Mouse (Mus musculus): ENCODE results near the gene Ano9.

Ano9 gene

GRCm38 (mm10) chr7:141117636-141118035 lies at the start of gene Ano9:
Gene Ano9 (minus strand): TSS chr7:141117806.
- DNase-seq (ENCODE audit: low read depth, low spot score), result no peak

DNA sequence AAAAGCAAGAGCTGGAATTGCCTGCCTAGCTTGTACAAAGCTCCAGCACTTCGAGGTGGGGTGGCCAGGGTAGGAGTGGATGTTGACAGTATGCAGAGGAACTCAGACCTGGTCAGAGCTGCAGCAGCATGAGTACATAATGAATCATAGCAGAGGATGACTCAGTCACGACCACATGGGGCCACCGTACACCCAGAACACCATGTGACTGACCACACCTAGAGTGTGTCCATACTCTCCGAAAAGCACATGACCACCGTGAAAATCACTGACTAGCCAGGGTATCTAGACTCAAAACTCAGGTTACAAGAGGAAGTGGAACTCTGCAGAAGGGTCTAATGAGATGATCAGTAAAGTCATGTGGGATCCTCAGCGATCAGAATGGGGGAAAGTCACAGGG lies 47.2 kb upstream of the Ano9 start:
- DNase-seq (ENCODE audit: low read depth, low spot score), result no peak

- DNase-seq (ENCODE audit: low read depth, low spot score), result no peak
These were observed 46.8 kb upstream of the Ano9 start for GRCm38 (mm10) chr7:141164397-141164796.

- no peak for DNase-seq (ENCODE audit: low read depth, low spot score)
These were observed 37.8 kb upstream of the Ano9 start for GRCm38 (mm10) chr7:141155362-141155761.

GRCm38 (mm10) chr7:141148639-141149038 lies 31.0 kb upstream of the Ano9 start:
- no peak for DNase-seq (ENCODE audit: low read depth, low spot score)

DNA sequence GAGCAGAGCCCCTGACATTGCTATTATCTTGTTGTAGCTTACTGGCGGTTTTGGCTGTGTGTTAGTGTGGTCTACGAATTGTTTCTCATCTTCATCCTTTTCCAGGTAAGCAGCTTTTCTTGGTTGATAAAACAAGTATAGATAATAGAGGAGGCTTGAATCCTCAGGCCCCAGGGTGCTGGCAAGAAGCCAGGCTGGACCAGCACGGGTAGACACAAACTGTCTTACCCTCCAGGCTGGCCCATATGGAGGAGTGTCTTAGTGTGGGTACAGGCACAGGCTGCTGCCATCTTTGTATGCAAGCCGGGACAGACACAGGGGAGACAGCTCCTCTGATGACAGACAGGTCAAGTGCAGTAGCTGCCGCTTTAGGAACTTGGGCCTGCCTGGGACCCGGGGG lies 29.4 kb upstream of the Ano9 start:
- DNase-seq (ENCODE audit: low read depth, low spot score), result no peak

- DNase-seq (ENCODE audit: low read depth, low spot score), result no peak
These were observed 28.5 kb upstream of the Ano9 start for GRCm38 (mm10) chr7:141146043-141146595.

DNA sequence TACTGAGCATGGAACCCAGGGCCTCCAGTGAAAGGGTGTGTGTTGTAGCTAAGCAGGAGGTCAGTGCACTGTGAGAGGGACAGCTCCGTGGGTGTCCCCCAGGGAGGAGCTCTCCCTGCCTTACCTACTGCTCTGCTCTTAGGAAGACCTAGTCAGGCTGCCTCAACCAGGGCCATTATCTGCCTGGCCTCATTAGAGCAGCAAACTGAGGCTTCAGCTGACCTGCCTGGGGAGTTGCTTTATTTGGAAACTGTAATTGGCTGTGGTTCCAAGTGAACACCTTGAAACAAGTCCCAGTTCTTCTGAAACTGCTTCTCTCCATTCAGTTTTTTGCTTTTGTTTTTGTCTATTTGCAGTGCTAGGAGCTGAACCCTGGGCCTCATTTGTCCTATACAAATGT lies 27.8 kb upstream of the Ano9 start:
- no peak for DNase-seq (ENCODE audit: low read depth, low spot score)

DNA sequence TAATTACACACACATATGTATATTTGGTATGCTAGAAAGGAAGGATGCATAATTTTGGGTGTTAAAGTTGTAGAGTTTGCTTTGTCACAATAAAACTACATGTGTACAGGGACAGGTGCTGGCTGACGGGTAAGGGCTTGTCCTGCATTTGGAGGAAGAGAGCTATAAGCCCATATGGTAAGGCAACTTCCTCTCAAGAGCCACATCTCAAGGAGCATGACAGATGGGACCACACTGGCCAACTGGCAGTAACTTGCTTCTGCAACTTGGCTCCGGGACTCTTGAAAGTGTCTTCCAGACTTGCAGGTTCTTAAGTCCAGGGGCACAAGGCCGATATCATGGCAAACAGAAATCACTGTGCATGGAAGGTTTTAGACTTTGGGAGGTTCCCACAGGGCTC lies 27.0 kb upstream of the Ano9 start:
- no peak for DNase-seq (ENCODE audit: low read depth, low spot score)

- no peak for DNase-seq (ENCODE audit: low read depth, low spot score)
These were observed 26.3 kb upstream of the Ano9 start for GRCm38 (mm10) chr7:141143861-141144260.

DNA sequence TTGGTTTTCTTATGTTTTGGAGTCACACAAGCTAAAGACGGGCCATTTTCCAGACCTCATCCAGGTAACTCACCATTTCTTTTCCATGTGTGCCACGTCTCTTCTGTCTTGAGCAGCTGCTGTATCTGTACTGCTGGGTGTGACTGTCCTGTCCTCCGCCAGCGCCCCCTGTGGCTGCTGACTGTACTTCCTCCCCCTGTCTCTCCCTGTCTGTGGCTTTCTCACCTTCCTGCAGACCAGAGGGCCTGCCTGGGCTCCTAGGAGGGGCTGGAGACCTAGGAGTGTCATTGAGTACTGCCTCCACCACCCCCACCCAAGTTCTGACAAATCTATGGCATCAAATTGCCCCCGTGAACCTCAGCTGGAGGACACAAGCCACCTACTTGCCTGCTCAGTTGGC lies 25.5 kb upstream of the Ano9 start:
- no peak for DNase-seq (ENCODE audit: low read depth, low spot score)

- no peak for DNase-seq (ENCODE audit: low read depth, low spot score)
These were observed 23.7 kb upstream of the Ano9 start for GRCm38 (mm10) chr7:141141326-141141725.

DNA sequence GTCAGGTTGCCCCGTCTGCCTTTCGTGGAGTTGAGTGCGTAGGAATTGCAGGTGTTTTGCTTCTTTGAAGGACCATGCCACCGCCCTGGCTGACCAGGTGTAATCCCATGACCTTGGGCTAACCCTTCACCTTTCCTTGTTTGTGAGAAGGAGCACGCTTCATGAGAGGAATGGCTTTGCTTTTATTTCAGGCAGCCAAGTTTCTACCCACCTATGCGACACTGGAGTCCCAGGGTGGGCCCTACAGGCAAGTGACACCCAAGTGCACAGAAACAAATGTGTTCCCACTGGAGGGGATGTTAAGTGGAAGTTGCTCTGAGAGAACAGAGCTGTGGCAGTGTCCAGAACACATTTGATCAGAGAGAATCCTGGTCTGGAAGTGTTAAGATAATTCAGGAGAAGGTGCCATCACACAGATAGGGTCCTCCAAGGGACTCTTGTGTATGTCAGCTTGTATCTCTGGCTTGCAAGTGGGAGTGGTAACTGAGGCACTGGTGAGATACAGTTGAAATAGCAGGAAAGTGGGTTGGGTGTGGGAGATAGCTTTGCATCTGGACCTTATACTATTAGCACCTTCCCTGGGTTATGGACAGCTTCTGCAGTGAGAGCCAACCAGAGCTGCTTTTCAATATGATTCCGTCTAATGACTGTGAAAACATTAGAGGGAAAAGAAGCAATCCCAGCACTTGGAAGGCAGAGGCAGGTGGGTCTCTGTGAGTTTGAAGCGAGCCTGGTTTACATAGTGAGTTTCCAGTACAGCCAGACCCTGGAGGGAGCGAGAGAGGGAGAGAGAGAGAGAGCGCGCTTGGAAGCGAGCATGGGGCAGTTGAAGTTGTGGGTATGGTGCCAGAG lies 14.5 kb upstream of the Ano9 start:
- DNase-seq (ENCODE audit: low read depth, low spot score), result no peak

DNA sequence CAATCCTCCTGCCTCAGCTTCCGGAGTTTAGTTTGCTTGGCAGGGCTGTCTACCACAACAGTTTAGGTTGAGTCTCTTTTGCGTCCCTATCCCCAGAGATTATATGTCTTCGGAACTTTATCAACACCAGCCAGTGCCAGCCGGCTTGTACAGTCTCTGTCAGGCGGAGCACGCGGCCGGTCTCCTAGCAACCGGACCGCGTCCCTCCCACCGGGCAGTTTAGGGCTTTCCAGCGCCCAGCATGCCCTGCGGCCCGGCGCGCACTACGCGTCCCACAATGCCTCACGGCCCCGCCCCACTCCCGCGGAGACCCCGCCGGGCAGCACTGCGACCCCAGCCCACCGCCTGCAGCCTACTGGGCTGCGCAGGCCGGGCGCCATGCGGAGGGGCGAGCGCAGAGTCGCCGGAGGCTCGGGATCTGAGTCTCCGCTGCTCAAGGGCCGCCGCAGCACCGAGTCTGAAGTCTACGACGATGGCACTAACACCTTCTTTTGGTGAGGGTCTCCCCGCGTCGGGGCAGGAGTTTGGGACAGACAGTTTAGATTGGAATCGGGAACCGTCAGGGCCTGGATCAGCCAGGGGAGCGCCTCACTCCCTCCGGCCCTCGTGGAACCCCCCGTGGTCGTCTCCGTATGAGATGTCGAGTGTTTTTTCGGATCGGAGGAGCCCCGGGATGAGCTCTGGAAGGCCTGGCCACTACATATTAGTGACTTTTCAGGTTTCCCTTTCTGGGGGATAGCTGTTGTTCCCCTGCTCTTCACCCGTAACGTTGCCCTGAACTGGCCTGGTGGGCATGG lies 13.6 kb upstream of the Ano9 start:
- DNase-seq (ENCODE audit: low read depth, low spot score), result peak; percentile 74

- no peak for DNase-seq (ENCODE audit: low read depth, low spot score)
These were observed 5.9 kb upstream of the Ano9 start for GRCm38 (mm10) chr7:141123517-141123856.

GRCm38 (mm10) chr7:141122689-141123516 lies 5.3 kb upstream of the Ano9 start:
- DNase-seq (ENCODE audit: low read depth, low spot score), result peak; percentile 94

GRCm38 (mm10) chr7:141122245-141122644 lies 4.6 kb upstream of the Ano9 start, which contains the start of gene Ptdss2:
Gene Ptdss2 (plus strand): TSS chr7:141122382.
- DNase-seq (ENCODE audit: low read depth, low spot score), result no peak

- DNase-seq (ENCODE audit: low read depth, low spot score), result no peak
These were observed 3.5 kb upstream of the Ano9 start for GRCm38 (mm10) chr7:141121051-141121531.

DNA sequence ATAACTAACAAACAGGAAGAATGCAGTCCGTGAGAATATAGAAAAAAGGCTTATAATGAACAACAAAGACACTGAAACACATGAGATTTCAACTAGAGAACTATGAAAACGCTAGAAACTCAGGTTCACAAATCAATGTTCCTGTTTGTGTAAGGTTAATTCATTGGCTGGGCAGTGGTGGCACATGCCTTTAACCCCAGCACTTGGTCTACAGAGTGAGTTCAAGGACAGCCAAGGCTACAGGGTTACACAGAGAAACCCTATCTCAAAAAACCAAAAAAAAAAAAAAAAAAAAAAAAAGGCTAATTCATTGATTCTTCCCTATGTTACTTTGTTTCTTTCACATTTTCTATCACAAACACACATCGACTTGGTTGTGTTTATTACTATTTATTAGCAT lies 3.0 kb upstream of the Ano9 start:
- no peak for DNase-seq (ENCODE audit: low read depth, low spot score)

DNA sequence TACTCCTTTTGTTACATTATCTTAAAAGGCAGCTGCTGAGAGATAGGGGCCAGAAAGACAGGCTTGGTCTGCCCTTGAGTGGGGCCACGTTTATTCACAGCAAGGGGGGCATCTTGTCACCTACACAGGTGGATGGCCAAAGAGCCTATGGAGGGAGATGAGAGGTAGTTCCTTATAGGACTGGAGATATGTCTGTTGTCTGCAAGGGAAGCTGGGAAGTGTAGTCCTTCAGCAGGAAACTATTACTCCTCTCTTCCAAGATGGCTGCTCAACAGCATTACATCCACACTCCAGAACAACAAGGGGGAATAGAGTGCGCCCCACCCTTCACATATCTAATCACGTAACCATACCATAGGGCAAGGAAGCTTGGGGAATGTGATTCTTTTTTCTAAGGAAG lies 1.9 kb upstream of the Ano9 start:
- DNase-seq (ENCODE audit: low read depth, low spot score), result no peak

DNA sequence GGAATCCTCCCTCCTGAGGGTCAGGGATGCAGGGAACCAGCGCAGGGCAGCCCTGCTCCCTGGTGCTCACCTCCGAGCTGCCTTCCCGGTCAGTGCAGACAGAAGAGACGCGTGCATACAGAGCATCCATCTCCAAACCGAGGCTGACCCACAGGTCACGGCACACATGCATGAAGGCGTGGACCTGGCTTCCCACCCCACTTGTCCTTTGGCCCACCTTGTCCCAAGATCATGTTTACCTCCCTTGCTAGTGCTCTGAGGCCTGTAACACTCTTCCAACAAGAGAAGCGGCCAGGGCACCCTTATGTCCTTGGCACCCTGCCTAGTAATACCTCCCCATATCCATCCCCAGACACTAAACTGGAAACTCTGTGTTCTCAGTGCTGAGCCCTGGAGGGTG lies 1.7 kb downstream of the Ano9 start:
- DNase-seq (ENCODE audit: low read depth, low spot score), result no peak

GRCm38 (mm10) chr7:141103161-141103560 lies 14.4 kb downstream of the Ano9 start:
- no peak for DNase-seq (ENCODE audit: low read depth, low spot score)
